Mouse (Mus musculus): Measurements from ENCODE around the gene Pcdh15. TPM values are rescaled to one million over a fixed set of nuclear protein-coding genes. Genes with fewer than 3 reads are reported as not detected.

The Pcdh15 gene
- polyA plus RNA-seq, 1 experiment from 2014 or later = 0.41 TPM

DNA sequence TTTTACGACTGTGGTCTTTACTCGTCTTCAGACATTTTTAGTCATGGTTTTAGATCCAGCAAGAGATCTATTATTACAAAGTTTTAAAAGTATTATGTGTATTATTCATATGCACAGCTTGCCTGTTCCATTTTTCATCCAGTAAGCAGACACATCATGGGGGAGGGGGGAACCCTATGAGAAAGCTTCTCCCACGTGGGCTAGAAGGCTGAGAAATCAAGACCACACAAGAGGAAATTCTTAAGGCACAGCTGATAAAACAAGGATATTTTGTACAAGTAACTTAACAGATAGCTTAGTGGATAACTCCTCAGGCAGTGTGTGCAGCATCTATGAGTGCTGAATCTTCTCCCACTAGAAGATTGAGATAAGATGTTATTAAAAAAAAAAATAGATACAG, 1314.9 kb downstream of the Pcdh15 start:
- ChIA-PET POLR2A (no interaction called here), CTCF (no interaction called here)
- TF ChIP-seq CTCF (IDR thresholded peaks at IDR 0.05) = no peak
- DNase-seq (ENCODE audit: low read depth, low spot score) = no peak
- H3K27me3 ChIP-seq = no peaks in the 10 kb centered on the region
- ATAC-seq = no peak
- in situ Hi-C loops (cut with MboI; ENCODE audit: low pct_unique_long_range_greater_than_20kb) = no loop called here

DNA sequence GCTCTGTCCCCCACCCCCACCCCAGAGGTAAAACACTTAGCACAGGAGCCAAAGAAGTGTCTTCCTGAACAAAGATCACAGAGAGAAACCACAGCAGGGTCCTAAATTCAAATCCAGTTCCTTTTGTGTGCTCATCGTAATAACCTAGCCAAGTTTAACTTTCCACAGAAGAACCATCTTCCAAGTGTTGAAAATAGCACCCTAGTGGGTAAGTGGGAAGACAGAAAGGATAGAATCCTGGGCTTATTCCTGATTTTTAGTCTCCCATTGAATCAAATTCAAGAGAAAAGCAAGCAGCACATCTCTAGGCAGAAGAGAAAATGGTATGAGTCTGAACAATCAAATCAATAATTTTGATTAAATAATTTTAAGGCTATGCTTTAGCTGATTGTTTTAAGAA, 1315.8 kb downstream of the Pcdh15 start:
- in situ Hi-C loops (cut with MboI; ENCODE audit: low pct_unique_long_range_greater_than_20kb) = no loop called here
- POLR2A ChIA-PET = no interaction called here
- ATAC-seq = no peak
- CTCF ChIA-PET = no interaction called here
- no peaks in the 10 kb centered on the region for H3K27me3 ChIP-seq
- DNase-seq (ENCODE audit: low read depth, low spot score) = no peak
- no peak for TF ChIP-seq CTCF (IDR thresholded peaks at IDR 0.05)

GRCm38 (mm10) chr10:74415359-74415758, 1316.2 kb downstream of the Pcdh15 start:
- in situ Hi-C loops (cut with MboI; ENCODE audit: low pct_unique_long_range_greater_than_20kb) = no loop called here
- ChIA-PET CTCF (no interaction called here), POLR2A (no interaction called here)

DNA sequence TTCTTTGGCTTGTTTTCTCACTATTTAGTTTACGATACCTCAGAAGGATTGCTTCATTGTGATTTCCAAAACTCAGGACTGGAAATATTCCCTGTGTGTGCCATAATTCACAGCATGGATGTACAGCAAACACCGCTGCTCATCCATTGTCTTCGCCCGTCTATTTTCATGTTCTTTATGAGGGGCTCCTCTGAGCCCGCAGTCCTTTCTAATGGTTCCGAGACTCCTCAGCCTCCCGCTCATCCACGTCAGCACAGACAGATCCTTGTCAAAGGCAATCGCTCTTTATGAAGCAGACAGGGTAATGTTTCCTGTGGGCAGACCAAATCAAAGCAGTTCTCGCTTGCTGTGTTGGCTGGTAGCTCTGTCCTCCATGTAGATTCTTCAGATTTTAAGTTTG, 1316.8 kb downstream of the Pcdh15 start:
- TF ChIP-seq CTCF (IDR thresholded peaks at IDR 0.05) = no peak
- CTCF ChIA-PET = no interaction called here
- no peaks in the 10 kb centered on the region for H3K27me3 ChIP-seq
- no peak for ATAC-seq
- POLR2A ChIA-PET = no interaction called here
- in situ Hi-C loops (cut with MboI; ENCODE audit: low pct_unique_long_range_greater_than_20kb) = no loop called here
- no peak for DNase-seq (ENCODE audit: low read depth, low spot score)

More at GRCm38 (mm10) chr10:74415359-74415758, 1316.2 kb downstream of the Pcdh15 start:
- no peak for TF ChIP-seq CTCF (IDR thresholded peaks at IDR 0.05)
- no peak for DNase-seq (ENCODE audit: low read depth, low spot score)
- no peaks in the 10 kb centered on the region for H3K27me3 ChIP-seq
- ATAC-seq = no peak

DNA sequence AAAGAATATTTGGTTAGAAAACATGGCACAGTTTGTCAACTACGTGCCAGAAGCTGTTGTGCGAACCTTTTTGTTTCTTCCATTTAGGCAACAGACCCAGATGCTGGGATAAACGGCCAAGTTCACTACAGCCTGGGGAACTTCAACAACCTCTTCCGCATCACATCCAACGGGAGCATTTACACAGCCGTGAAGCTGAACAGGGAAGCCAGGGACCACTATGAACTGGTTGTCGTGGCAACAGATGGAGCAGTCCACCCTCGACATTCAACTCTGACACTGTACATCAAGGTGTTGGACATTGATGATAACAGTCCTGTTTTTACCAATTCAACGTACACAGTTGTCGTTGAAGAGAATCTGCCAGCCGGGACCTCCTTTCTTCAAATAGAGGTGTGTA, 1350.9 kb downstream of the Pcdh15 start:
- no peak for TF ChIP-seq CTCF (IDR thresholded peaks at IDR 0.05)
- peaks cover 6% of the 10 kb centered on the region for H3K27me3 ChIP-seq
- no peak for ATAC-seq
- CTCF ChIA-PET = no interaction called here
- DNase-seq (ENCODE audit: low read depth, low spot score) = no peak
- POLR2A ChIA-PET = no interaction called here
- in situ Hi-C loops (cut with MboI; ENCODE audit: low pct_unique_long_range_greater_than_20kb) = loop anchor here (25.0 kb wide), 1 partner anchor 1338 kb away; no protein-coding TSS in a partner anchor

DNA sequence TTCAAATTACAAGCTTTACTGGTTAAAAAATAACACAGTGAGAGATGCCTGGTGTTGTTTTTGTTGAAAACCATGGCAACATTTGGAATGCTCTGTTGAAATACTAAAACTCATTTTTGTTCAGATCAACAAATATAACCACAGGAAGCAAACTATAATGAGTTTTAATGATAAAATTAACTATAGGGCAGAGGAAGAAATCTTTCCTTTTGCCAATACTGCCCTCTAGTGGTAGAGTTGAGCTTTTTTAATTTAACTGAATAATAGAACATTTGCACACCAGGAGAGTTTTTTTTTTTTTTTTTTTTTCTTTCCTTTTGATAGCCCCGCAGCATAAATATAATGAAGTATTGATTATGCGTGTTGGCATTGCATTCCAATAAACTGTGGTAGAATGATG, 1364.8 kb downstream of the Pcdh15 start:
- POLR2A ChIA-PET = no interaction called here
- ATAC-seq = no peak
- peak; percentile 37 for TF ChIP-seq CTCF (IDR thresholded peaks at IDR 0.05)
- no peak for DNase-seq (ENCODE audit: low read depth, low spot score)
- in situ Hi-C loops (cut with MboI; ENCODE audit: low pct_unique_long_range_greater_than_20kb) = loop anchor here (10.0 to 25.0 kb wide), 2 partner anchors 381 to 1352 kb away; no protein-coding TSS in a partner anchor
- no peaks in the 10 kb centered on the region for H3K27me3 ChIP-seq
- CTCF ChIA-PET = interaction anchor here (0.8 to 1.2 kb wide), 9 partner anchors 8 to 384 kb away, joined by 3 to 4 read pairs (median 3); no protein-coding TSS in a partner anchor

GRCm38 (mm10) chr10:74480779-74481178, 1381.6 kb downstream of the Pcdh15 start:
- ChIA-PET CTCF (no interaction called here), POLR2A (no interaction called here)
- no peak for TF ChIP-seq CTCF (IDR thresholded peaks at IDR 0.05)
- DNase-seq (ENCODE audit: low read depth, low spot score) (no peak), ATAC-seq (no peak)
- in situ Hi-C loops (cut with MboI; ENCODE audit: low pct_unique_long_range_greater_than_20kb) = no loop called here
- no peaks in the 10 kb centered on the region for H3K27me3 ChIP-seq

DNA sequence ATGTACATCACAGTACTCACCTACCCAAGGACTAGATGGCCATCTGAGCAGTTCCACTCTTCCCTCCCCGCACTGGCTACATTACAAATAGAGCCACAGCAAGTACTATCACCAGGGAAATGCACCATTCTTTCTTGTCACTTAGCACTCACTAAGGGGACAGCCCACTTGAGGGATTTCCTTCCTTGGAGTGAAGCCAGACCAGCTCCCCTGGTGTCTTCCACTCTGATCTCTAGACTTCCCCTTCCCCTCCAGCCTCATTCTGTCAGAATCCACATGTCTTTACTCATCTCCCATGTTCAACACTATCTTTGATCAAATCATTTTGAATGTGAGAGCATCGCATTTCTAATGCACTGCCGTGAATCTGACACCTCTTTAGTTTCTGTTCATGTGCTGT, 1413.2 kb downstream of the Pcdh15 start:
- H3K27me3 ChIP-seq = peaks cover 10% of the 10 kb centered on the region
- no peak for ATAC-seq
- DNase-seq (ENCODE audit: low read depth, low spot score) = no peak
- CTCF ChIA-PET = no interaction called here
- no peak for TF ChIP-seq CTCF (IDR thresholded peaks at IDR 0.05)
- POLR2A ChIA-PET = no interaction called here
- in situ Hi-C loops (cut with MboI; ENCODE audit: low pct_unique_long_range_greater_than_20kb) = no loop called here

GRCm38 (mm10) chr10:74513743-74514142, 1414.6 kb downstream of the Pcdh15 start:
- no peak for ATAC-seq
- no peak for TF ChIP-seq CTCF (IDR thresholded peaks at IDR 0.05)
- H3K27me3 ChIP-seq = peaks cover 1% of the 10 kb centered on the region
- in situ Hi-C loops (cut with MboI; ENCODE audit: low pct_unique_long_range_greater_than_20kb) = no loop called here
- DNase-seq (ENCODE audit: low read depth, low spot score) = no peak
- ChIA-PET POLR2A (no interaction called here), CTCF (no interaction called here)

DNA sequence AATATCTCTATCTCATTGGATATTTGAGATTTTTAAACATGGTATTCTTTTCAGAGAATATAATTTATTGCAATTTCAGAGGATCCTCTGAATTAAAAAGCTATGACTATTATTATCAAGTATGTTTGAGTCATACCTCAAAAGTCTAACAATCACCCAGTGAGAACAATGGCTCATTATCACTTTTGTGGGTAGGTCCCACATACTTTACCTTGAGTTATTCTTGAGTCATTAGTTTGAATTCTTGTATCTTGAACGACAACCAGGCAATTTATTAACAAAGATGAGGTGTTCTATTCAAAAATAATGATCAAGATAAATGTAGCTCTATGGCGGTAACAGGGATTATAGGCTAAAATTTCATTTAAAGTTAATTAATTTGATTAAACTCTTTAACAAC, 1439.2 kb downstream of the Pcdh15 start:
- no peak for TF ChIP-seq CTCF (IDR thresholded peaks at IDR 0.05)
- H3K27me3 ChIP-seq = peaks cover 3% of the 10 kb centered on the region

GRCm38 (mm10) chr10:74555326-74555725, 1456.2 kb downstream of the Pcdh15 start:
- ATAC-seq (no peak), DNase-seq (ENCODE audit: low read depth, low spot score) (no peak)
- TF ChIP-seq CTCF (IDR thresholded peaks at IDR 0.05) = no peak
- no peaks in the 10 kb centered on the region for H3K27me3 ChIP-seq
- in situ Hi-C loops (cut with MboI; ENCODE audit: low pct_unique_long_range_greater_than_20kb) = no loop called here
- CTCF ChIA-PET = no interaction called here
- POLR2A ChIA-PET = no interaction called here

More for the DNA sequence above, 1439.2 kb downstream of the Pcdh15 start:
- POLR2A ChIA-PET = no interaction called here
- CTCF ChIA-PET = no interaction called here
- DNase-seq (ENCODE audit: low read depth, low spot score) (no peak), ATAC-seq (no peak)
- in situ Hi-C loops (cut with MboI; ENCODE audit: low pct_unique_long_range_greater_than_20kb) = no loop called here

GRCm38 (mm10) chr10:74569603-74570002, 1470.5 kb downstream of the Pcdh15 start:
- DNase-seq (ENCODE audit: low read depth, low spot score) = no peak
- TF ChIP-seq CTCF (IDR thresholded peaks at IDR 0.05) = no peak
- H3K27me3 ChIP-seq = no peaks in the 10 kb centered on the region
- ATAC-seq = no peak
- in situ Hi-C loops (cut with MboI; ENCODE audit: low pct_unique_long_range_greater_than_20kb) = no loop called here
- CTCF ChIA-PET = interaction anchor here (1.2 kb wide), 1 partner anchor 10 kb away, joined by 3 read pairs; no protein-coding TSS in a partner anchor
- POLR2A ChIA-PET = no interaction called here
